Comparison of ENCODE assay signal across 19 mouse cellular contexts in genomic region chr12:82883079-82883478, GRCm38 (mm10).
A peak's percentile ranks its signal among the peaks of the same experiment; 100 is the strongest.
DNase-seq lines count a peak whose midpoint lies in the region; ATAC-seq and TF ChIP-seq lines count a peak whose summit lies in the region.
"Had no signal": no experiment of that assay in that cellular context is flagged by ENCODE, and none has a peak within 500 bp of the region (broad histone marks: within the 10 kb centered on the region; RNA-seq: fewer than 3 reads in every experiment).

No protein-coding gene starts in this region.

- 61% methylated on average over 1 of the region's 1 CpGs for WGBS in liver, postnatal 0 days (ENCODE audit: insufficient replicate concordance)
- 68% methylated on average over 1 of the region's 1 CpGs for WGBS in liver, embryonic 12.5 days (ENCODE audit: insufficient replicate concordance)

- TF ChIP-seq EP300 in liver, postnatal 0 days (IDR thresholded peaks at IDR 0.05; ENCODE audit: low read depth), result peak; percentile 47; the same call in 1 of the 2 replicates

- no peak for TF ChIP-seq CTCF in liver, postnatal 0 days (IDR thresholded peaks at IDR 0.05; ENCODE audit: low read depth)

- peak; percentile 19 for DNase-seq in heart, adult 11 months
- DNase-seq in heart, adult 8-10 months (ENCODE audit: low spot score), result no peak
- no peak for DNase-seq in liver, postnatal 0 days
- peak; percentile 10 for DNase-seq in adipocyte (ENCODE audit: low spot score)
- peak; percentile 2 for DNase-seq in skeletal muscle tissue, adult 2 months (ENCODE audit: low read depth, low spot score)
- DNase-seq: adrenal gland, adult 8-10 months; adrenal gland, postnatal 14 days; adrenal gland, postnatal 36 days; cerebellum, adult 11-12 months; cerebellum, adult 2 months; cerebellum, adult 9-10 months; cerebellum, postnatal 10 days; cerebellum, postnatal 25 days had no signal

- H3K9ac ChIP-seq in liver, postnatal 0 days (replicated peaks), result no peak overlapping the region
- H3K9ac ChIP-seq in liver, embryonic 12.5 days, result no peak overlapping the region
- H3K9ac ChIP-seq: embryonic facial prominence, embryonic 12.5 days; forebrain, embryonic 13.5 days; forebrain, embryonic 15.5 days had no signal

- no peaks in the 10 kb centered on the region for H3K9me3 ChIP-seq in liver, postnatal 0 days (ENCODE audit: low read length)
- no peaks in the 10 kb centered on the region for H3K9me3 ChIP-seq in liver, embryonic 12.5 days (replicated peaks)
- H3K9me3 ChIP-seq: embryonic facial prominence, embryonic 10.5 days; embryonic facial prominence, embryonic 12.5 days; forebrain, embryonic 13.5 days; forebrain, embryonic 15.5 days had no signal

- H3K4me2 ChIP-seq in liver, postnatal 0 days (ENCODE audit: low read depth, low read length), result no peak overlapping the region
- H3K4me2 ChIP-seq in liver, embryonic 12.5 days, result no peak overlapping the region
- H3K4me2 ChIP-seq: embryonic facial prominence, embryonic 12.5 days; forebrain, embryonic 13.5 days; forebrain, embryonic 15.5 days had no signal

- peak; percentile 86 for ATAC-seq in liver, postnatal 0 days
- ATAC-seq in liver, embryonic 12.5 days, result no peak
- no peak for ATAC-seq in granulocyte monocyte progenitor cell, adult 5-6 weeks (replicated peaks; ENCODE audit: poor library complexity, severe bottlenecking)
- ATAC-seq: forebrain, embryonic 13.5 days; forebrain, embryonic 15.5 days had no signal

- H3K27ac ChIP-seq in liver, postnatal 0 days (ENCODE audit: low read depth), result no peak overlapping the region
- H3K27ac ChIP-seq in liver, embryonic 12.5 days, result no peak overlapping the region
- H3K27ac ChIP-seq: embryonic facial prominence, embryonic 10.5 days; embryonic facial prominence, embryonic 12.5 days; forebrain, embryonic 13.5 days; forebrain, embryonic 15.5 days had no signal

- no peak overlapping the region for H3K4me3 ChIP-seq in liver, postnatal 0 days (ENCODE audit: low read depth, low read length)
- H3K4me3 ChIP-seq in liver, embryonic 12.5 days, result no peak overlapping the region
- H3K4me3 ChIP-seq: embryonic facial prominence, embryonic 10.5 days; embryonic facial prominence, embryonic 12.5 days; forebrain, embryonic 13.5 days; forebrain, embryonic 15.5 days had no signal

- no peaks in the 10 kb centered on the region for H3K27me3 ChIP-seq in liver, postnatal 0 days (ENCODE audit: insufficient read depth, low read length)
- no peaks in the 10 kb centered on the region for H3K27me3 ChIP-seq in liver, embryonic 12.5 days (replicated peaks)
- H3K27me3 ChIP-seq: embryonic facial prominence, embryonic 12.5 days; forebrain, embryonic 13.5 days; forebrain, embryonic 15.5 days had no signal

- H3K4me1 ChIP-seq in liver, postnatal 0 days (ENCODE audit: insufficient read depth), result no peaks in the 10 kb centered on the region
- H3K4me1 ChIP-seq in liver, embryonic 12.5 days, result no peaks in the 10 kb centered on the region
- H3K4me1 ChIP-seq: embryonic facial prominence, embryonic 10.5 days; embryonic facial prominence, embryonic 12.5 days; forebrain, embryonic 13.5 days; forebrain, embryonic 15.5 days had no signal

- H3K36me3 ChIP-seq in liver, postnatal 0 days (replicated peaks; ENCODE audit: insufficient read depth, low read length), result no peaks in the 10 kb centered on the region
- no peaks in the 10 kb centered on the region for H3K36me3 ChIP-seq in liver, embryonic 12.5 days
- H3K36me3 ChIP-seq: embryonic facial prominence, embryonic 10.5 days; embryonic facial prominence, embryonic 12.5 days; forebrain, embryonic 15.5 days had no signal

Comparison
In these comparisons a context has a peak if more than half of its experiments do, and no peak if none do; other contexts are left out.
1. DNase-seq: peak in heart, adult 11 months (single experiment), adipocyte (single experiment) and skeletal muscle tissue, adult 2 months (single experiment); none in heart, adult 8-10 months (single experiment) and liver, postnatal 0 days (single experiment).